Mouse (Mus musculus) right cerebral cortex, adult 18-20 months (tissue): ENCODE results near the gene Trpc3.

Experiments
- DNase-seq: peaks from one replicate; pipeline ENCODE4 v3.0.0; 2022; ENCODE audit warnings: mixed read lengths

Gene Trpc3

GRCm38 (mm10) chr3:36598811-36599210, 91.2 kb downstream of the Trpc3 start:
- no peak for DNase-seq

GRCm38 (mm10) chr3:36571827-36572378, 118.1 kb downstream of the Trpc3 start, which contains the start of gene Ccna2:
Gene Ccna2, minus strand, starts transcription at chr3:36572150.
- peak; percentile 98 for DNase-seq

DNA sequence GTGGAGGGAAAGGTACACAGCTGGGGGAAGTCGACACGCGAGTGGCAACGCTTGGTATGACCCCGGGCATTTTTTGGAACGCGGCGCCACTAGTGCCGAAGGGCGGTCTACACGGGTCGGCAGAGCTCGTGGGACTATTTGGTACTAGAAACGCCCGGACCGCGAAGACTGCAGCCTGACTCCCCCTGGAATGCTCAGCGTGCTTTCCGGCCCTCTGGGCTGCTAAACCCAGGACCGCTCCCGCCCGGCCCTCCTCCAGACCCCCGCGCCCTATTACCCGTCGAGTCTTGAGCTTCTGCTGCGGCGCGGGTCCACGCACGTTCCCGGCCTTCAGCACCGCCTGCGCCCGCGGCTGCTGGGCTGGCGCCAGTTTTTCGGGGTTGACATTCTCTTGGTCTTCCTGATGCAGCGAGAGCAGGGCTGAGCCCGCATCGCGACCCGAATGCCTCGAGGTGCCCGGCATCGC, 118.6 kb downstream of the Trpc3 start:
- DNase-seq, result peak; percentile 12
